Mouse (Mus musculus) forebrain, embryonic 12.5 days (tissue): ENCODE results near the gene Pkn3. TPM values are rescaled to one million over a fixed set of nuclear protein-coding genes. Genes with fewer than 3 reads are reported as not detected.
A peak's percentile ranks its signal among the peaks of the same experiment; 100 is the strongest.

Source experiments
- ATAC-seq: fragments of 200-750 bp; cut with Nextera tagmentation; 2 replicates; pipeline ENCODE4 v1.8.0; 2017; ENCODE audit warnings: moderate TSS enrichment; ENCODE audit not compliant: low FRiP score
- H3K27ac ChIP-seq: fragments of 300-500 bp; sonication (generic); 2 replicates; pipeline ENCODE4 v1.5.1; 2016; ENCODE audit warnings: mild to moderate bottlenecking
- H3K27me3 ChIP-seq: fragments of 300-500 bp; sonication (generic); 2 replicates; pipeline ENCODE4 v1.6.1; 2016; ENCODE audit warnings: mild to moderate bottlenecking
- H3K36me3 ChIP-seq: fragments of 300-500 bp; sonication (generic); replicated peaks from 2 replicates; pipeline ENCODE4 v1.6.1; 2016; ENCODE audit warnings: mild to moderate bottlenecking
- H3K4me1 ChIP-seq: fragments of 300-500 bp; sonication (generic); 2 replicates; pipeline ENCODE4 v1.6.1; 2016
- H3K4me2 ChIP-seq: fragments of 300-500 bp; sonication (generic); 2 replicates; pipeline ENCODE4 v1.6.1; 2016; ENCODE audit warnings: mild to moderate bottlenecking, moderate library complexity
- H3K4me3 ChIP-seq: fragments of 300-500 bp; sonication (generic); replicated peaks from 2 replicates; pipeline ENCODE4 v1.5.1; 2016; ENCODE audit warnings: mild to moderate bottlenecking
- H3K9ac ChIP-seq: fragments of 300-500 bp; sonication (generic); 2 replicates; pipeline ENCODE4 v1.6.1; 2016; ENCODE audit warnings: mild to moderate bottlenecking
- H3K9me3 ChIP-seq: fragments of 300-500 bp; sonication (generic); 2 replicates; pipeline ENCODE4 v1.6.1; 2016
- WGBS: fragments of 180-500 bp; shearing (Covaris S2); methylation state at CpG from one replicate; pipeline ENCODE4 v1.1.7; 2016; 5-methylcytosine and 5-hydroxymethylcytosine counted together
- polyA plus RNA-seq: library from polyadenylated mRNA; unstranded; fragments of >200 nt; fragmentation: Nextera tagmentation; extraction: Ambion mirVana; gene quantifications from 2 replicates; pipeline ENCODE4 v1.2.1, GENCODE M21; 2016

Pkn3 gene
- 10.3 TPM in 2 replicates for polyA plus RNA-seq

- peak within 1 kb of the TSS; percentile 42 for H3K27ac ChIP-seq
- under 1% methylated on average over 53 of the region's 53 CpGs for WGBS
- ATAC-seq, result peak; percentile 69
- peak within 1 kb of the TSS; percentile 60 for H3K9ac ChIP-seq
- no peaks in the 10 kb centered on the region for H3K9me3 ChIP-seq
- H3K36me3 ChIP-seq, result peaks cover 17% of the 10 kb centered on the region
- peak within 1 kb of the TSS; percentile 66 for H3K4me2 ChIP-seq
- no peaks in the 10 kb centered on the region for H3K27me3 ChIP-seq
- H3K4me3 ChIP-seq, result peak within 1 kb of the TSS; percentile 47
- H3K4me1 ChIP-seq, result peaks cover 11% of the 10 kb centered on the region
Observed at GRCm38 (mm10) chr2:30077502-30078348, at the start of gene Pkn3. TSS of gene Pkn3 (plus strand) at chr2:30077684.

DNA sequence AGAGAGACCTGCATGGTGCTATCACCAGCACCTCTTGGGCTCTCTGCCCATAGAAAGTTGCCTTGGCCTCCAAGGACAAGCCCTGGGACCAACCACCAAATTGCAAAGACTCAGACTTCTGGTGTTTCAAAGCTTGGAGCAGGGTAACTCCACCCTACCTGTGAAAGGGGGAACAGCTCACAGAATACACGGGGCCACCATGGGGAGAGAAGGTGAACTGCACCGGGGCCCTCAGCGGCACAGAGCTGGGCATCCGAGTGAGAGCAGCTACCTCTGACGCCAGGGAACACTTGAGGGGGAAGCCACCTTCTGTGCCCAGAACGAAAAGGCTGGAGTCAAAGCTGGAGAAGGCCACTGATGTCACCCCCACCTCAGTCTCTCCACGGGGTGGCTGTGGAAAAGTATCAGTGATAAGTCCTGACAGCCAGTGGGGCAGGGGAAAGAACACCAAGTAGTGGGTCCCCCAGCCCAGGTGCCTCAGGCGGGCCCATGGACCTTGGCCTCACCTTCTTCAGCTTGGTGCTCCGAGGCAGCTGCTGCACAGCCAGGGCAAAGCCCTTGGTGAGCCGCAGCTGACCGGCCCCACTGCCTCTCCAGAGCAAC, 45.1 kb upstream of the Pkn3 start:
- Histone ChIP-seq H3K4me3 (no peak overlapping the region), H3K27ac (no peak overlapping the region), H3K4me1 (no peaks in the 10 kb centered on the region), H3K27me3 (no peaks in the 10 kb centered on the region), H3K36me3 (peaks cover 72% of the 10 kb centered on the region), H3K4me2 (no peak overlapping the region), H3K9me3 (no peaks in the 10 kb centered on the region), H3K9ac (no peak overlapping the region)
- ATAC-seq, result no peak
- WGBS, result 66% methylated on average over 11 of the region's 11 CpGs

DNA sequence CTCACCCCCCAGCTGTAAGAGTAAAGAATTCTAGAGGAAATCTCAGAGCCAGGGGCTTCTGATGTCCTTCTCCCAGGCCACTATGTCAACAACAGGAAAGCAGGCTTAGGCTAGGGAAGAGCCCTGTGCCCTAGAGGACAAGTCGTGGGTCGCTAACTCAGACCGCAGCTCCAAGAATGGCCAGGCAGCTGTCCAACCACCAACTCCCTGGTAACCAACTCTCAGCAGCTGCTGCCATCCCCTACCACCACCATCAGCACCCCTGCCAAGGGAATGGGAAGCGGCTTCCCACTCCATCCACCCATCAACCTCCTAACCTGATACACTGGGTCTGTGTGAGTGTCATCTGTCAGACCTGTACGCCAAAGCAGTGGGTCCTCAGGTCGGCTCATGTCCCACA, 44.5 kb upstream of the Pkn3 start:
- H3K36me3 ChIP-seq, result peaks cover 72% of the 10 kb centered on the region
- H3K9ac ChIP-seq, result no peak overlapping the region
- no peak for ATAC-seq
- H3K27ac ChIP-seq, result no peak overlapping the region
- no peaks in the 10 kb centered on the region for H3K4me1 ChIP-seq
- no peak overlapping the region for H3K4me3 ChIP-seq
- 77% methylated on average over 6 of the region's 6 CpGs for WGBS
- H3K27me3 ChIP-seq, result no peaks in the 10 kb centered on the region
- no peak overlapping the region for H3K4me2 ChIP-seq
- no peaks in the 10 kb centered on the region for H3K9me3 ChIP-seq

DNA sequence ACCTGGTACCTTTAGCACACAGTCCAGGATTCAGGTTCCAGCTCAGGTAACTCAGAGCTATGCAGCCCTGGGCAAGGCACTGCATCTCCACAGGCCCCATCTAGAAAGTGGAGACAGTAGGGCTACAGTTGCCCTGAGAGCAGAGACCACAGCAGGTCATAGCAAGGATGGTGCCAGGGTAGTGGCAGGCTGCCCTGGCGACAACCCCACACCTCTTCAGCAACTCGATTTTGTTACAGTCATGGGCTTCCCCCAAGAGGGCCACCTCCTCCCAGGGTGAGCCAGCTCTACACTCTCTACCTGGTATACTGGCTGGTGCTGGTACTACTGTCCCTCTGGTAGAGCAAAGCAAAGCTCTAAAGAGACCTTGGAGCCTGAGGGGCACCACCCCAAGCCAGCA, 39.7 kb upstream of the Pkn3 start:
- no peak for ATAC-seq
- Histone ChIP-seq H3K36me3 (peaks cover 24% of the 10 kb centered on the region), H3K9ac (no peak overlapping the region), H3K27me3 (no peaks in the 10 kb centered on the region), H3K4me3 (no peak overlapping the region), H3K4me1 (peaks cover 6% of the 10 kb centered on the region; the same call in 1 of the 2 replicates), H3K27ac (no peak overlapping the region), H3K9me3 (no peaks in the 10 kb centered on the region), H3K4me2 (no peak overlapping the region)
- WGBS, result 97% methylated on average over 2 of the region's 2 CpGs

GRCm38 (mm10) chr2:30038370-30038769, 39.1 kb upstream of the Pkn3 start:
- no peak overlapping the region for H3K4me2 ChIP-seq
- peaks cover 7% of the 10 kb centered on the region; the same call in 1 of the 2 replicates for H3K4me1 ChIP-seq
- no peak for ATAC-seq
- H3K4me3 ChIP-seq, result no peak overlapping the region
- peaks cover 19% of the 10 kb centered on the region; the same call in 1 of the 2 replicates for H3K36me3 ChIP-seq
- WGBS, result 96% methylated on average over 10 of the region's 10 CpGs
- no peaks in the 10 kb centered on the region for H3K9me3 ChIP-seq
- no peak overlapping the region for H3K9ac ChIP-seq
- no peaks in the 10 kb centered on the region for H3K27me3 ChIP-seq
- no peak overlapping the region for H3K27ac ChIP-seq

DNA sequence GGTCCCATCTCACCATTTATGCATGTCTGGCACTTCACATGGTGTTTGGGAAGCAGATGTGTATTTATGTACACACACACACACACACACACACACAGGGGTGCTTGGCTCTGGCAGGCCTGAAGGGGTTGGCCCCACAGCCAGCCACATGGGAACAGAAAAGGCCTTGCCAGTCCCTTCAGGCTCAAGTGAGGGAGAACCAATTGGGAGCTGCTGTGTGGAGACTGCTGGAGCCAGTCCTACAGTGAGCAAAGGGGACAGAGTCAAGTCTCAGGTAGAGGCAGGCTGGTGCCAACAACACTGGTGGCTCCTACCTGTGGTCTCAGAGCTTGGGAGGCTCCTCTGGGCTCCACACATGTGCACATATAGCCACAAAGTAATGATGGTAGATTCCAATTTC, 37.8 kb upstream of the Pkn3 start:
- Histone ChIP-seq H3K36me3 (peaks cover 18% of the 10 kb centered on the region; the same call in 1 of the 2 replicates), H3K4me3 (no peak overlapping the region), H3K4me2 (no peak overlapping the region), H3K4me1 (peaks cover 7% of the 10 kb centered on the region; the same call in 1 of the 2 replicates), H3K9ac (no peak overlapping the region), H3K9me3 (no peaks in the 10 kb centered on the region), H3K27ac (no peak overlapping the region), H3K27me3 (no peaks in the 10 kb centered on the region)
- no peak for ATAC-seq

GRCm38 (mm10) chr2:30042445-30042844, 35.0 kb upstream of the Pkn3 start:
- 6% methylated on average over 4 of the region's 4 CpGs for WGBS

GRCm38 (mm10) chr2:30044550-30044949, 32.9 kb upstream of the Pkn3 start:
- H3K4me2 ChIP-seq, result no peak overlapping the region
- H3K27me3 ChIP-seq, result no peaks in the 10 kb centered on the region
- ATAC-seq, result no peak
- no peak overlapping the region for H3K27ac ChIP-seq
- peaks cover 19% of the 10 kb centered on the region for H3K4me1 ChIP-seq
- 89% methylated on average over 5 of the region's 5 CpGs for WGBS
- H3K4me3 ChIP-seq, result no peak overlapping the region
- H3K36me3 ChIP-seq, result peaks cover 8% of the 10 kb centered on the region
- no peaks in the 10 kb centered on the region for H3K9me3 ChIP-seq
- no peak overlapping the region for H3K9ac ChIP-seq

More at GRCm38 (mm10) chr2:30042445-30042844, 35.0 kb upstream of the Pkn3 start:
- H3K4me3 ChIP-seq, result no peak overlapping the region
- peaks cover 13% of the 10 kb centered on the region for H3K36me3 ChIP-seq
- ATAC-seq, result 0 out of 2 replicates have a peak, but pooled peaks have one; percentile 36
- H3K27me3 ChIP-seq, result no peaks in the 10 kb centered on the region
- peaks cover 10% of the 10 kb centered on the region for H3K4me1 ChIP-seq
- H3K4me2 ChIP-seq, result no peak overlapping the region
- no peak overlapping the region for H3K27ac ChIP-seq
- H3K9ac ChIP-seq, result 0 out of 2 replicates have a peak overlapping the region, but pooled peaks have one; percentile 17
- H3K9me3 ChIP-seq, result no peaks in the 10 kb centered on the region

DNA sequence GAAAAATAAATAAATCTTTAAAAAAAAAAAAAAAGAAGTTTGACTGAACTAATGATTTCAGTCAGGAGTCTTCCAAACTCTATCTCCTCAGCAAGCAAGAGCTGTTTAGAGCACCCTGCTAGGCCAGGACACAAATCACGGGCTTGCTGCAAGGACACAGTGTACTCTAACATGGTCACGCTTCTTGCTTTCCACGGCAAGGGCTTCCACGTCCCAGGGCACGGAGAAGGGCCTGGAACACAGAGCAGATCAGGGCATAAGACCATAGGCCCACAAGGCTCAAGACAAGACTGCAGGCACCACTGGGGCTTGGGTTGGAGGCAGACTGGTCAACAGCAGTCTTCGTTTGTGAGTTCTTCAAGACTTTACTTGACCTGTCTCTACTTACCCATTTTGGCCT, 30.4 kb upstream of the Pkn3 start:
- H3K9me3 ChIP-seq, result no peaks in the 10 kb centered on the region
- H3K4me3 ChIP-seq, result no peak overlapping the region
- no peak overlapping the region for H3K4me2 ChIP-seq
- H3K36me3 ChIP-seq, result peaks cover 8% of the 10 kb centered on the region
- peaks cover 19% of the 10 kb centered on the region for H3K4me1 ChIP-seq
- WGBS, result 94% methylated on average over 6 of the region's 6 CpGs
- peaks cover 11% of the 10 kb centered on the region; the same call in 1 of the 2 replicates for H3K27me3 ChIP-seq
- no peak overlapping the region for H3K9ac ChIP-seq
- no peak overlapping the region for H3K27ac ChIP-seq
- no peak for ATAC-seq

GRCm38 (mm10) chr2:30048101-30048501, 29.4 kb upstream of the Pkn3 start:
- Histone ChIP-seq H3K27me3 (peaks cover 15% of the 10 kb centered on the region; the same call in 1 of the 2 replicates), H3K4me3 (peak overlapping the region; percentile 56), H3K9me3 (no peaks in the 10 kb centered on the region), H3K9ac (peak overlapping the region; percentile 68), H3K27ac (peak overlapping the region; percentile 88), H3K36me3 (peaks cover 8% of the 10 kb centered on the region), H3K4me1 (peaks cover 11% of the 10 kb centered on the region; the same call in 1 of the 2 replicates), H3K4me2 (peak overlapping the region; percentile 58)
- WGBS, result 68% methylated on average over 11 of the region's 11 CpGs
- ATAC-seq, result no peak

- Histone ChIP-seq H3K9ac (peak within 1 kb of the TSS; percentile 68), H3K4me1 (peaks cover 11% of the 10 kb centered on the region; the same call in 1 of the 2 replicates), H3K4me2 (peak within 1 kb of the TSS; percentile 58), H3K9me3 (no peaks in the 10 kb centered on the region), H3K36me3 (peaks cover 8% of the 10 kb centered on the region), H3K27me3 (peaks cover 15% of the 10 kb centered on the region; the same call in 1 of the 2 replicates), H3K4me3 (peak within 1 kb of the TSS; percentile 56), H3K27ac (peak within 1 kb of the TSS; percentile 88)
- WGBS, result 1% methylated on average over 54 of the region's 54 CpGs
- ATAC-seq, result peak; percentile 97
Observed at GRCm38 (mm10) chr2:30048699-30049388, 28.6 kb upstream of the Pkn3 start, which contains the start of gene Wdr34. TSS of gene Wdr34 (minus strand) at chr2:30048881.

DNA sequence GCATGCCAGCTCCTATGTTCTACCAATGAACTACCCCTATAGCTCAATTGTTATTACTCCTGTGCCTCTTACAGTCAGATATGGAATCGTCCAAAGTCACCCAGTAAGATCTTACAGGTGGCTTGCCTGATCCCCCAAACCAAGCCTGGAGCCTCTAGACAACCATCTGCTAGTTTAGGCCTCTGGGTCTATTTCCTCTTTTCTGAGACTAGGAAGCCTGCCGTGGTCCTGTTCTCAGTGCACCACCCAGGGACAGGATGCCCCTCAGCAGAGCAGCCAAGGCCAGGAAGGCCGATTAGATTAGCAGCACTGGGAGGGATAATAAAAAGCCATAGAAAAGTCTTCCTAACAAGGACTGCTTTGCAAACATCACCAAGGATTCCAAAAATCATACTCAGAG, 27.7 kb upstream of the Pkn3 start:
- WGBS, result 87% methylated on average over 3 of the region's 3 CpGs
- no peak overlapping the region for H3K9ac ChIP-seq
- peaks cover 18% of the 10 kb centered on the region; the same call in 1 of the 2 replicates for H3K27me3 ChIP-seq
- H3K4me2 ChIP-seq, result no peak overlapping the region
- H3K27ac ChIP-seq, result no peak overlapping the region
- no peak for ATAC-seq
- H3K4me1 ChIP-seq, result peaks cover 11% of the 10 kb centered on the region; the same call in 1 of the 2 replicates
- H3K9me3 ChIP-seq, result no peaks in the 10 kb centered on the region
- no peak overlapping the region for H3K4me3 ChIP-seq
- H3K36me3 ChIP-seq, result peaks cover 4% of the 10 kb centered on the region
